Mouse (Mus musculus) mature B cell (primary cell): ENCODE data around the gene Gm38392.

Experiments
- in situ Hi-C: fragments of 300-500 bp; cut with MboI; formaldehyde crosslinking; loops from 2 replicates; pipeline ENCODE4 v1.14.3; 2019

Gm38392 gene

GRCm38 (mm10) chr3:88215553-88216004 lies 71.4 kb downstream of the Gm38392 start:
- in situ Hi-C loops = no loop called here

- in situ Hi-C loops = no loop called here
Observed at GRCm38 (mm10) chr3:88214971-88215552, 71.9 kb downstream of the Gm38392 start.

- in situ Hi-C loops = no loop called here
Observed at GRCm38 (mm10) chr3:88214197-88214938, 72.6 kb downstream of the Gm38392 start.

- in situ Hi-C loops = no loop called here
Observed at GRCm38 (mm10) chr3:88213019-88213418, 74.0 kb downstream of the Gm38392 start.

GRCm38 (mm10) chr3:88212356-88212755 lies 74.7 kb downstream of the Gm38392 start:
- in situ Hi-C loops = no loop called here

- in situ Hi-C loops = no loop called here
Observed at GRCm38 (mm10) chr3:88210918-88211317, 76.1 kb downstream of the Gm38392 start.

GRCm38 (mm10) chr3:88210121-88210520 lies 76.9 kb downstream of the Gm38392 start:
- in situ Hi-C loops = no loop called here

GRCm38 (mm10) chr3:88209306-88209705 lies 77.7 kb downstream of the Gm38392 start:
- in situ Hi-C loops = no loop called here

GRCm38 (mm10) chr3:88208226-88208720 lies 78.7 kb downstream of the Gm38392 start:
- in situ Hi-C loops = no loop called here

GRCm38 (mm10) chr3:88207451-88208100 lies 79.4 kb downstream of the Gm38392 start:
- in situ Hi-C loops = no loop called here

- in situ Hi-C loops = no loop called here
Observed at GRCm38 (mm10) chr3:88206901-88207371, 80.1 kb downstream of the Gm38392 start.

- in situ Hi-C loops = no loop called here
Observed at GRCm38 (mm10) chr3:88206500-88206899, 80.5 kb downstream of the Gm38392 start.

- in situ Hi-C loops = no loop called here
Observed at GRCm38 (mm10) chr3:88205563-88206491, 81.2 kb downstream of the Gm38392 start.

GRCm38 (mm10) chr3:88205176-88205562 lies 81.8 kb downstream of the Gm38392 start:
- in situ Hi-C loops = no loop called here

- in situ Hi-C loops = no loop called here
Observed at GRCm38 (mm10) chr3:88204751-88205150, 82.3 kb downstream of the Gm38392 start.

GRCm38 (mm10) chr3:88203999-88204700 lies 82.9 kb downstream of the Gm38392 start:
- in situ Hi-C loops = no loop called here

GRCm38 (mm10) chr3:88203456-88203855 lies 83.6 kb downstream of the Gm38392 start:
- in situ Hi-C loops = no loop called here

- in situ Hi-C loops = no loop called here
Observed at GRCm38 (mm10) chr3:88202986-88203385, 84.0 kb downstream of the Gm38392 start.

- in situ Hi-C loops = no loop called here
Observed at GRCm38 (mm10) chr3:88201640-88202039, 85.4 kb downstream of the Gm38392 start.

GRCm38 (mm10) chr3:88200972-88201330 lies 86.1 kb downstream of the Gm38392 start:
- in situ Hi-C loops = no loop called here
